Mouse (Mus musculus) layer of hippocampus, adult 9-10 months (tissue): ENCODE data around the gene Rnaset2b.
"Not testable (repeated sequence)": the region's sequence is repeated elsewhere in the genome, so short reads cannot be mapped to it uniquely, and the experiment has no call there.

Source experiments
- DNase-seq: peaks from one replicate; pipeline ENCODE4 v3.0.0; 2022; ENCODE audit warnings: low spot score

Gene Rnaset2b

DNA sequence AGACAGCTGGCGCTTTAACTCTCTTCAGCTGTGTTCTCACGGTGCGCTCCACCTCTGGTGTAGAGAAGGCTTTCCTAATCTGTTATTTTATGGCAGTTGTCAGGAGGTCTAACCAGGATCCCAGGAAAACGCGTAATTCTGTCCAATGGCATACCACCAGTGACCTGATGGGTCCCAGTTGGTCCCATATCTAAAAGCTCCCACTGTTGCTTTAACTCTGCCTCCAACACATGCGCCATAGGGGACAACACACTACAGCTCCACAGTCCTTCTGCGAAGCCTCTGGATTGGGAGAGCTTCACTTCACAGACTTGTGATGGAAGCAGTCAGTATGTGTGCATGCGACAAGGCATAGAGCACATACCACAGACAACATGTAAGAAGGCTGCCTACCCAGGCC, 9.7 kb downstream of the Rnaset2b start:
- not testable (repeated sequence) for DNase-seq

DNA sequence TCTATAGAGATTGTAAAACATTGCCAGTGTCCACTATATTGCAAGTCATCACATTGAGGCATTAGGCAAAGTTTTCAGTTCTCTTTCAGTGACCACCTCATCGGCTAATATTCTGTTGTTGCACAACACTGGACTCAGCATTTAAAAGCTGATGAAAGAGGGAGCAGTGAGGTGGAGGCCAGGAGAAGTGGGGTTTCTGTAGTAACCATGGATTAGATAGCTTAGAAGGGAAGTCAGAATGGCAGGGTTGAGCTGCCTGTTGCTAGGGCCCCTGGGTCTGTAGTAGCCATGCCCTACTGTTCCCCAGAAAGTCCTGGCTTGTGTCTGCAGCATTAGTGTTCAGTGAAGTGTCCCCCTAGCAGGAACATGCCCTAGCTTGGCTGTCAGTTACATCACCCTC, 15.7 kb downstream of the Rnaset2b start:
- not testable (repeated sequence) for DNase-seq

DNA sequence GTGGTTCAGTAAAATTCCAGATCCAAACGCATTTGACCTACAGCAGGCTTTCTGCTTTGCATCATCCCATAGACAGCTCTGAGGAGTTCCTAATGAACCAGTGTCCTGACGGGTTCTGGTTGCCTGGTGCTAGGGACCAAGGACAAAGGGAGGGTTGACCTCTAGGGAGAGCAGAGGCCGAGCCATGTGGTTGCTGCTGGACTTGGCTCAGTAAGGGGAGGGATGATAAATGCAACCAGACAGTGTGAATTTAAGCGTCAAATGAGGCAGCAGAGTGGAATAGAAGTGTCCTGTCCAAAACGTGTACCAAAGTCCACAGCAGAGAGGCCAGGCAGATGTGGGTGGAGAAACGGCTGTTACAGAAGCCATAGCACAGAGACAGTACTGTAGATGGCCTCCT, 25.1 kb downstream of the Rnaset2b start:
- DNase-seq = not testable (repeated sequence)

DNA sequence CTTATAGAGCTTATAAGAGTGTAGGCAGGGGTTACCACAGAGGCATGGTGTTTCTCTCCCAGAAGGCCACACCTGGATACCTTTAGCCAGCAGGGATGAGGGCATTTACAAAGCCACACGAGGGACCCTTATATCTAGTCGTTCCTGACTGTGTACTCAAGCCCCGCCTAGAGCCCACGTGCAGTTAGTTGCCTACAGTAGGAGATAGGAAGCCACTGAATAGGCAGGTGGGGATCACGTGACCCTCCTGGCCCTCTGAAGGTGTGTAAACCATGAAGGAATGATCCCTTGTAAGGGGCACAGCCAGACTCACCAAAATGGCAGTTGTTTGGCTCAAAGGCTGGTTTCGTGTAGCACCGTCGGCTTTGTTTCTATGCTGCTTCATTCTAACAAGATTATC, 26.4 kb downstream of the Rnaset2b start:
- DNase-seq = not testable (repeated sequence)

DNA sequence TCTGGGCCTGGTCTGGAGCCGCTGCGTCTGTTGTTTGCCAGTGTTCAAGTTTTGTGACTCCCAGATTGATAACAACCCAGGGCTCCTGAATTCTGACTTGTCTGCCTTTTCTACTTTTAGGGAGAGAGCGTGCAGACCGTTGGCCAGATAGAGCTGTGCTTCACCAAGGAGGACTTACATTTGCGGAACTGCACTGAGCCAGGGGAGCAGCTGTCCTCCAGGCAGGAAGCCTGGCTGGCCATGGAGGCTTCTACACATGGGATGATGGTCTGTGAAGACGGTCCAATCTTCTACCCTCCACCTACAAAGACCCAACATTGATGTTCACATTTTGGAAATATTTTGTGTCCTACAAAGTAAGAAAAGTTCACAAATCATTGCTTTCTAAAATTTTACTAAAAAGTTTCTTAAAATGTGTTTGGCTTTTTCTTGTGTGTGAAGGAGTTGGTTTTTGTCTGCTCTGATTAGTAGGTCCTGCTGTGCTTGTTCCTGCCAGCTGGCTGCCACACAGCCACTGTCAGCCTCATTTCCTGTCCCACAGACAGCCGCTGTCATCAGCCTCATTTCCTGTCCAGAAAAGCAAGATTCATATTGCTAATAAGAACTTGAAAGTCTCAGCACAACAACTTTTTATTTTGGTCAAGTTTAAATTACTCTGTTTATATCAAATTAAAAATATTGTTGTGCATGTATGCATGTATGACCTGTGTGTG, 27.5 kb downstream of the Rnaset2b start:
- not testable (repeated sequence) for DNase-seq

DNA sequence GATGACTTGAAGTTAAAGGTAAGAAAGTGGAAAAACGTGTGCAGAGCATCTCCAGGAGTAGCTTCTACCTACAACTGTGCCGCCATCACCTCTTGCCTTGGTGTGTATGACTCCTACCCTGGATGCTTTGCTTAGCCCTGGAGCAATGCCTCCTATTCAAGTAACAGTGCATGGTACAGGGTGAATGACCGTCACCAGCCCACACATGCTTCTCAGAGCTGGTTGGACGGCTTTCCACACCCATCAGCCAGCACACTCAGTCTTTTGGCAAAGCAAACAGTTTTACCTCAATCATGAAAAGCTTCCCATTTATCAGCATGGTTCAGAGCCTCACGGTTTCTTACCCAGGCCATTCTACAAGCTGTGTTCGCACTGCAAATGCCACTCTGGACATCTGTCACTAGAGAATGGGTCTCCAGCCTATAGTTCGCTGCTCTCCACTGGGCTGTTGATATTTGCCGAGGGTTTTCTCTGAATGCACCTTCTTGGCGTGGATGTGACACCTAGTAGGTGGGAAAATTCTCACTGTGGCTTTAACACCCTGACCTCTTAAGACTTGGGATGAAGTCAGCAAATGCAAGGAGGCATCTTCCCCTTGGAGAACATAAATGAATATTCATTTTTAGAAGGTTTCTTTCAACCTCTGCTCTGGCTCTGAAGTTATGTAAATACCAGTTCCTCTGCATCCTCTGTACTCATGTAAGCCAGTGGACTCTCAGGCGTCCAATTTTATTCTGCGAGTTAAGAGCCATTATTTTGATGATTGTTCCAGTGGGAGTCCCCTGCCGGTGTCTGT, 31.6 kb downstream of the Rnaset2b start:
- DNase-seq = not testable (repeated sequence)

DNA sequence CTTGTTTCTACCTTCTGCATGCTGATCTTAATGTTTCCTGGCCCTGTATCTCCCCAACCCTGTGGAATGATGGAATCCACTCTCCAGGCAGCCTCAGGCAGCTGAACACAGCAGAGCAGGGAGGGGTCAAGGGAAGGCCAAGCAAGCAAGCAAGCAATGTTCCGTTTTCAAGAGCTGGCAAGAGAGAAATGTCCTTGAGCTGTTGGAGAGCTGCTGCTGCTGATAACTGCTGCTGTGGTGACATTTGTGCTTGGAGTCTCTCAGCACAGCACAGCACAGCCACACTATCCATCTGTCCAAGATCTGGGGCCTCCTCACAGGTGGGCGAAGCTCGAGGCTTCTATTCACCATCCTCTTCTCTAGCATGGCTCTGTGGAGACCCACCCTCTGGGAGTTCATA, 33.0 kb downstream of the Rnaset2b start:
- DNase-seq = not testable (repeated sequence)

DNA sequence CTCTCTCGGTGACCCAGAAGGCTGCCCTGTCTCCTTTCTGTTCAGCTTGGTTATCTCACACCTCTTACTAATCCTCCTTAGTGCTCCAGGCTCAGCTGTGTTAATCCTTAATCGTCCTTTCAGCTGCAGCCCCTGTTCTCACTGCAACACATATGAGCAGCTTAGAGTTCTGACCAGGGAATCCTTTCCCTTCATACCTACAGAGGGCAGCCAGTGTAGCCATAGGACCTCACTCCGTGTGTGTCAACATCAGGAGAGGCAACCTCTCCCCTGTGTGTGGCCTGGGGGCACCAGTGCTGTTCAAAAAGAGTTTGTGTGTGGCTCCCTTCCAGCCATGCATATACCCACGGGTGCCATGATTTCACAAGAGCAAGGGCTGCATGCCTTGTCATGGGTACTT, 35.2 kb downstream of the Rnaset2b start:
- not testable (repeated sequence) for DNase-seq

DNA sequence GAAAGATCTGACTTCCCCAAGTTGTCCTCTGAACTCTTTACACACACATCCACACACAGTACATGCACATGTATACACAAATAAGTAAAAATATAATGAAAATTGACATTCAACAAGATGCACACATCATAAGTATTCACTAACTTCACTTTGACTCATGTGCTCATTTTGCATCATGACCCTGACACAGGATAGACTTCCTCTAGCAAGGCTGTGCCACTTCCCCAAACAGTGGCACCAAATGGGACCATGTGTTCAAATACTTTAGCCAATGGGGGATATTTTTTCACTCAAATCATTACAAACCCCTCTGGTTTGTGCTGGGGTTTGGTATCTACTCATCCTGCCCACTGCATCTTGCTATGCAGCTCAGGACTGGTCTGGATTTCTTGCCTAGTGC, 38.5 kb downstream of the Rnaset2b start:
- DNase-seq = not testable (repeated sequence)

DNA sequence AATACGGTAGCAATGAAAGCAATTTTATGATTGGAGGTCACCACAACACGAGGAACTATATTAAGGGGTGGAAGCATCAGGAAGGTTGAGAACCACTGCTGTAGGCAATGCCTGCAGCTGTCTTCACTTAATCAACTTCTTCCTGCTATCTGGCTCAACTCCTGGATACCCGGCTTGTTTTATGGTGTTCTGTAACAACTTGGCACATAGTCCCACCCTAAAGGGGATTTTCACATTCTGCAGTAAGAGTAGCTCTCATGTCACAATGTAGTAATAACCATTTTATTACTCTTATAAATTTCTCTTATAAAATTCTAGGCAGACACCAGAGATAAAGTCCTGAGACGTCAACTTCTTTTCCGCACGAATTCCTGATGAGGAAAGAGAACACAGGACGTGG, 39.0 kb downstream of the Rnaset2b start:
- not testable (repeated sequence) for DNase-seq

DNA sequence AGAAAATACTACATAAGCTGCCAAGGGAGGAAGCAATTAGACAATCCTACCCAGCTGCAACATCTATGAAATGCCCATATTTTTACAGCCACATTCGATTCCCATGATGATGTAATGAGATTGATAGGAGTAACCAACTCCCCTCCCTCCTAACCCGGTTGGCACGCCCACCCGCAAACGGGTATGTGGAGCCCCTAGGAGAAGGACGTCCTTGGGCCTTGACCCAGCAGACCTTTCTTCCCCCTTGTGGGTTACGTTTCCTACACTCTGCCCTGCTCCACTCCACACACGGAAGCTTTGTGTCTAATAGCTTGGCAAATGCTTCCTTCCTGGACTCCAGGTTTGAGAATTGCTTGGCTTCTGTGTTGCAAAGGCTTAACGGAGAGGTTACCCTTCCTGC, 39.5 kb downstream of the Rnaset2b start:
- DNase-seq = not testable (repeated sequence)

DNA sequence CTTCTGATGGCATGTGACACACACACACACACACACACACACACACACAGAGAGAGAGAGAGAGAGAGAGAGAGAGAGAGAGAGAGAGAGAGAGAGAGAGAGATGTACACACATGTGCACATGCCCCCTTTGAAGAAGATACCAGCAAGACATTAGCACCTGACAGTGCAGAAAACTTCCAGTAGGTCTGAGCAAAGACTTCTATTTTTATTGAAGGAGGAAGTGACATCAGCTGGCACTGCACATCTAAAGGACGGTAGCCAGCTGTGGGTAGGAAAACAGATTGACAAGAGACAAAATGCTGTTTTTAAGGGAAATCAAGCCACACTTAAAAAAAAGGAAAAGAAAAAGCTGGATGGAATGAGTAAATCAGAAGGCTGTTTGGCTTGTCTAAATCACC, 43.8 kb downstream of the Rnaset2b start:
- not testable (repeated sequence) for DNase-seq

DNA sequence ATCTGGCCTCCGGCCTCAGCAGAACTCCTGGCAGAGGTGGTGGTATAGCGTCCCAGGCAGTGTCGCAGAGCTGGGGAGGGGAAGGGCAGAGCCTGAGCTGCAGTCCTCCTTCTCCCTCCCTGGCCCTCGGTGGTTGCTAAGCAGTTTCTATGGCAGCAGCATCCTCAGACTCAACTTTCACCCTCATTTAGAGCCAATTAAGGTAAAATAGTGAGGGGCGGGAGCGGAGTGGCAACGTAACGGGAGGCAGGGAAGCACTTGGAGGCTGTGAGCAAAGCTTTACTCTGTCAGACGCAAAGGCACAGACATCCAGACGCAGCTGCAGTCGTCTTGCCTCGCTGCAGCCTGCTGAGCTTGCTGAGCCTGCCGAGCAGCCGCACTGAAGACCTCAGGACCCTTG, 54.8 kb downstream of the Rnaset2b start, which contains the start of gene Gm1604a:
Gene Gm1604a, plus strand, starts transcription at position 312 of the 400 bp plus-strand sequence.
- not testable (repeated sequence) for DNase-seq

DNA sequence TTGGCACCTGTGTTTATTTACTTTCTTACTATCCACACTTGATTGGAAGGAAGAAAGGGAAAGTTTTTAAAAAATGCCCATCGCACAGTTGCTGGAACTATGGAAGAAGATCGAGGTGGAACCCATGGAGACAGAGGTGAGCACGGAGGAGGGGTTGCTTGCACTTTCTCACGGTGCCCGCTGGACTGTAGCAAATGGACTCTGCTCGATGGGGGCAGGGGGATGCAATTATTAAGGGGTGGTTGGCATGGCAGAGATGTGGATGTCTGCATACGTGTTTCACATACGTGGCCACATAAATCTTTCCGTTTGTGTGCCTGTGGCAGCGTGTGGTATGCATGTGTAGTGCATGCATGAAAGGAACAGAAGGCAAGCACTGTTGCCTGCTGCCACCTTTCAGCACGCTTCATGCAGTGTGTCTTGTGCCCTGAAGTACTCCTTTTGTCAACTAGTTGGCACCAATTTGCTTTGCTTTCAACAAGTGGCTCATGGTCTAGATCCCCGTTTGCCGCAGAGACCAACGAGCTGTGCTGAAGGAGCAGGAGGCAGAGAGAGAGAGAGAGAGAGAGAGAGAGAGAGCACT, 55.4 kb downstream of the Rnaset2b start:
- DNase-seq = not testable (repeated sequence)

DNA sequence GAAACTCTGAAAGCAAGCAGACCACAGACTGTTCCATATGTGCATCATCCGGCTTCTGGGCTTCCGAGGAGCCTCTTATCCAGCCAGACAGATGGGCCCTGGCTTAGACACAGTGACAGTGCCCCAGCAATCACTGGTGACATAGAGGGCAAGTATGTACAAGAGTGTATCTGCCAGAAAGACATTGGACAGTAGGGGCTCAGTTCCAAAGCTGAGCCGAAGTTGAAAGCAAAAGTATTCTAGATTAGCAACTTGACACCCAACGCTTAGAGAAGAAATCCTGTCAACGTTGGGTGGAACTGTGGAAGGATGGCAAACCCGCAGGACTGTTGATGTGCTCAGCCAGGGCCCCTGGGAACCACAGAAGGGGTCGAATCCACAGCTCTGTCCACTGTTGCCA, 59.8 kb downstream of the Rnaset2b start:
- not testable (repeated sequence) for DNase-seq

DNA sequence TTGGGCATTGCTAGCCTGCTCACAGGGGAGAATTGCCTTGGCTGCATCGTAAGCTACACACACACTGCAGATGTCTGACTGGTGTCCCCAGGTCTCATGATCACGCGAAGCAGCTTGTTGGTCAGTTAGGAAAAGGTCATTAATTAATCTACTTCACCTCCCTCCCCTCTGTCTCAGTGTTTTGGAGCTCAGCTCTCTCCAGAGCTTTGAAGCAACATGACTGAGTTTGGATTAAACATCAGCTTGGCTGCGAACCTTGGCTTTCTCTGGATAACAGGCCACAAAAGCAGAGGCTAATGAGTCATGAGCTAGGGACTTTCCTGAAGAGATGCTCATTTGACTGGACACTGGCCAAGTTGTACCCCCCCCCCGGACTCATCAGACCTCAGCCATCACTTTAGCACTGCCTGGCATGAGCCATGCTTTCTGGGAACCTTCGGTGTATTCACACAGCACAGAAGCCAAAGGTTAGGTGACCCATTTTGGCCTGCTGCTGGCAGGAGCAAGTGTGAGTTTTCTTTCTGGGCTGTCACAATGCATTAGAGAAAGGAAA, 60.3 kb downstream of the Rnaset2b start:
- DNase-seq = not testable (repeated sequence)

DNA sequence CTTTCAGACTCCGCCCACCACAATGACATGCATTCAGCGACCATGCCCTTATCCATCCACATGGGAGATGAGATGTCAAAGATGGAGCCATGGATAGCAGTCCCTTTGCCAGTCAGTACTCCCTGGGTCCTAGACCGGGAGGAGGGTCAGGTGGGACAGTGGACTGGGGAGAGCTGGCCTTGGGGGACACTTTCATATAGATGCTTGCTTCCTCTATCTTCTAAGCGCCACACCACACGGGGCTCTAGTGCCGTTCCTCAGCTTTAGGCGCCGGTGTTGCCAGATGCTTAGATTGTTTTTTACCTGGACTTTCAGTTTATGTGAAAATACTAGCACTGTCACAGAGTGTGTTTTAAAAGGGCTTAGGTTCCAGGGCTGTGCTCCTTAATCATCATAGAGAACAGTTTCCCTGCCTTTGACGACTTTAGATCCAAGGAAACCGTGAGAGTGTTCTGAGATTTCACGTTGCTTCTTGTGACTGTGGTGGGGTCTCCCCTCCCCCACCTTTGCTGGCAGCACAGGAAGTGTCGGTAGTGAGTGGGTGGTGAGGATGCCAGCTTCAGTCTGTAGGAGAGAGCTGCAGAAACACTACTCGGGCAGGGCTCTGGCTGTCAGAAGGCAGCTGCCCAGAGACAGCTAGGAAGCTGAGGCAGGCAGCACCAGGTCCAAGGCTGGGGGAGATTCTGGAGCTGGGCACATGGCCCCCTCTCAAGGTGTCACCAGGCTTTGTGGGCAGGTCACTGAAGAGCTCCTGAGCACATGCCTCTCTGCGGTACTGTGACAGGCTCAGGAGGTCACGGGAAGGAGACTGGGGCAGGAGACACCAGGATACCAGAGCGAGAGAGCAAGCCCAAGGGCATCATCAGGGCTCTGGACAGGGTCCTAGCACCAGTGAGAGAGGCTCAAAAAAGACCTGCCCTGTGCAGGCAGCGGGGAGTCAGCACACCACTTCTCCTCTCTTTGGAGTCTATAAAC, 63.0 kb downstream of the Rnaset2b start:
- not testable (repeated sequence) for DNase-seq
